Mouse (Mus musculus) ES-E14 (cell line): ENCODE measurements around the gene Apol10a.
"Not testable (repeated sequence)": the region's sequence is repeated elsewhere in the genome, so short reads cannot be mapped to it uniquely, and the experiment has no call there.

Source experiments
- MAFK ChIP-seq: IDR thresholded peaks from 2 replicates; pipeline ENCODE4 v1.6.1; 2014; ENCODE audit warnings: mild to moderate bottlenecking, low read depth, low read length, inconsistent platforms; ENCODE audit not compliant: insufficient read depth
- ZC3H11A ChIP-seq: IDR thresholded peaks from 2 replicates; pipeline ENCODE4 v1.6.1; 2012; ENCODE audit warnings: low read depth, mild to moderate bottlenecking, inconsistent platforms, low read length, borderline replicate concordance
- ZNF384 ChIP-seq: IDR thresholded peaks from 2 replicates; pipeline ENCODE4 v1.6.1; 2012; ENCODE audit warnings: low read depth, low read length, inconsistent platforms

- not testable (repeated sequence) for TF ChIP-seq MAFK, ZC3H11A, ZNF384
Observed at GRCm38 (mm10) chr15:77474699-77475390, 2.0 kb upstream of the Apol10a start.
